Mouse (Mus musculus) E14TG2a.4 (cell line): Measurements from ENCODE around the gene Cilp2.

Experiments used
- CTCF ChIP-seq: conservative IDR thresholded peaks from 2 replicates; pipeline ENCODE4 v1.5.1; 2014; ENCODE audit warnings: low read length
- NANOG ChIP-seq: IDR thresholded peaks from 2 replicates; pipeline ENCODE4 v1.6.1; 2014; ENCODE audit warnings: borderline replicate concordance, low read length, mixed read lengths
- POU5F1 ChIP-seq: IDR thresholded peaks from 2 replicates; pipeline ENCODE4 v1.6.1; 2014; ENCODE audit warnings: low read length, borderline replicate concordance

GRCm38 (mm10) chr8:69880841-69881240 lies 6.6 kb downstream of the Cilp2 start:
- TF ChIP-seq CTCF (no peak), POU5F1 (no peak), NANOG (no peak)
